ENCODE assay signal across 9 mouse cellular contexts in genomic region chr11:85894731-85895545, GRCm38 (mm10). TPM values are rescaled to one million over a fixed set of nuclear protein-coding genes. Genes with fewer than 3 reads are reported as not detected.
DNase-seq lines count a peak whose midpoint lies in the region; ATAC-seq and TF ChIP-seq lines count a peak whose summit lies in the region.
"Had no signal": no experiment of that assay in that cellular context is flagged by ENCODE, and none has a peak within 500 bp of the region (broad histone marks: within the 10 kb centered on the region; RNA-seq: fewer than 3 reads in every experiment).

No protein-coding gene starts in this region.

- H3K4me3 ChIP-seq in embryonic facial prominence, embryonic 10.5 days: peak overlapping the region; percentile 50
- H3K4me3 ChIP-seq in hindbrain, embryonic 11.5 days (ENCODE audit: low read depth, low read length): peak overlapping the region; percentile 25
- peak overlapping the region; percentile 25 for H3K4me3 ChIP-seq in lung, embryonic 15.5 days
- peak overlapping the region; percentile 33 for H3K4me3 ChIP-seq in stomach, embryonic 15.5 days (replicated peaks)
- H3K4me3 ChIP-seq in left cerebral cortex, adult 2 months: no peak overlapping the region

- DNase-seq in gastrocnemius, postnatal 10 days: peak; percentile 64
- no peak for DNase-seq in gastrocnemius, adult 8-10 months (ENCODE audit: low spot score in 2 of 2)
- DNase-seq in embryonic facial prominence, embryonic 10.5 days (ENCODE audit: low spot score): peak; percentile 58
- DNase-seq in hindbrain, embryonic 11.5 days (ENCODE audit: low spot score): peak; percentile 67
- DNase-seq in left cerebral cortex, adult 2 months (ENCODE audit: extremely low spot score in 1 of 2, low spot score in 2 of 2): no peak
- no peak for DNase-seq in left cerebral cortex, postnatal 4 days

- peak overlapping the region; percentile 42; the same call in 1 of the 2 replicates for H3K9ac ChIP-seq in hindbrain, embryonic 11.5 days (ENCODE audit: low read depth, low read length)
- H3K9ac ChIP-seq in lung, embryonic 15.5 days: peak overlapping the region; percentile 37
- H3K9ac ChIP-seq in stomach, embryonic 15.5 days: no peak overlapping the region

- H3K4me2 ChIP-seq in hindbrain, embryonic 11.5 days (replicated peaks; ENCODE audit: low read depth, low read length): peak overlapping the region; percentile 41
- H3K4me2 ChIP-seq in lung, embryonic 15.5 days: peak overlapping the region; percentile 67
- H3K4me2 ChIP-seq in stomach, embryonic 15.5 days: peak overlapping the region; percentile 75

- TF ChIP-seq CTCF in left cerebral cortex, adult 2 months (IDR thresholded peaks at IDR 0.05): no peak

- no peak for ATAC-seq in hindbrain, embryonic 11.5 days (ENCODE audit: low FRiP score)
- ATAC-seq in lung, embryonic 15.5 days (ENCODE audit: borderline replicate concordance, extremely low read depth, low FRiP score, low TSS enrichment): peak; percentile 47
- ATAC-seq in stomach, embryonic 15.5 days (ENCODE audit: insufficient read depth, low FRiP score, low read depth): peak; percentile 37; the same call in 1 of the 2 replicates

- H3K9me3 ChIP-seq in embryonic facial prominence, embryonic 10.5 days: no peaks in the 10 kb centered on the region
- H3K9me3 ChIP-seq in hindbrain, embryonic 11.5 days (ENCODE audit: control insufficient read depth, low read length): no peaks in the 10 kb centered on the region
- no peaks in the 10 kb centered on the region for H3K9me3 ChIP-seq in lung, embryonic 15.5 days
- no peaks in the 10 kb centered on the region for H3K9me3 ChIP-seq in stomach, embryonic 15.5 days

- H3K36me3 ChIP-seq in embryonic facial prominence, embryonic 10.5 days (replicated peaks): no peaks in the 10 kb centered on the region
- no peaks in the 10 kb centered on the region for H3K36me3 ChIP-seq in hindbrain, embryonic 11.5 days (ENCODE audit: control insufficient read depth, insufficient read depth, low read length)
- H3K36me3 ChIP-seq in lung, embryonic 15.5 days: peaks cover 16% of the 10 kb centered on the region
- no peaks in the 10 kb centered on the region for H3K36me3 ChIP-seq in stomach, embryonic 15.5 days

- H3K27ac ChIP-seq in embryonic facial prominence, embryonic 10.5 days (replicated peaks): no peak overlapping the region; the same call in 1 of the 2 replicates
- no peak overlapping the region for H3K27ac ChIP-seq in hindbrain, embryonic 11.5 days (ENCODE audit: low read depth, low read length)
- H3K27ac ChIP-seq in lung, embryonic 15.5 days: peak overlapping the region; percentile 89
- no peak overlapping the region for H3K27ac ChIP-seq in stomach, embryonic 15.5 days
- H3K27ac ChIP-seq in left cerebral cortex, adult 2 months: no peak overlapping the region

- WGBS in embryonic facial prominence, embryonic 10.5 days: under 1% methylated on average over 43 of the region's 43 CpGs
- WGBS in hindbrain, embryonic 11.5 days: 2% methylated on average over 43 of the region's 43 CpGs
- 2% methylated on average over 43 of the region's 43 CpGs for WGBS in lung, embryonic 15.5 days
- 2% methylated on average over 43 of the region's 43 CpGs for WGBS in stomach, embryonic 15.5 days

- H3K4me1 ChIP-seq in embryonic facial prominence, embryonic 10.5 days: peaks cover 54% of the 10 kb centered on the region
- peaks cover 10% of the 10 kb centered on the region for H3K4me1 ChIP-seq in hindbrain, embryonic 11.5 days (replicated peaks; ENCODE audit: control insufficient read depth, insufficient read depth, low read length)
- peaks cover 26% of the 10 kb centered on the region for H3K4me1 ChIP-seq in lung, embryonic 15.5 days
- H3K4me1 ChIP-seq in stomach, embryonic 15.5 days: peaks cover 17% of the 10 kb centered on the region

- H3K27me3 ChIP-seq in embryonic facial prominence, embryonic 10.5 days (replicated peaks; ENCODE audit: low read depth, poor library complexity, severe bottlenecking): peaks cover 99% of the 10 kb centered on the region
- H3K27me3 ChIP-seq in hindbrain, embryonic 11.5 days (ENCODE audit: control insufficient read depth, insufficient read depth, low read length): peaks cover 85% of the 10 kb centered on the region
- peaks cover 65% of the 10 kb centered on the region for H3K27me3 ChIP-seq in lung, embryonic 15.5 days
- H3K27me3 ChIP-seq in stomach, embryonic 15.5 days (replicated peaks): peaks cover 92% of the 10 kb centered on the region

- intact Hi-C loops in left cerebral cortex, adult 2 months (cut with DNase I): no loop called here
- intact Hi-C loops in left cerebral cortex, postnatal 4 days (cut with DNase I): no loop called here

RNA-seq across cellular contexts. Expression of gene Tbx4, which starts 8.7 kb away (rescaled TPM):
- 1 to 10 TPM; 3.0 to 4.4 TPM for total RNA-seq in gastrocnemius, postnatal 10 days (2021)
- 1 to 10 TPM in 2 of 4 experiments, under 1 TPM in 2; 0.89 to 1.3 (median 0.95) TPM for total RNA-seq in gastrocnemius, adult 8-10 months (2022)
- polyA plus RNA-seq in embryonic facial prominence, embryonic 10.5 days (2016; fragmentation: Nextera tagmentation; extraction: Ambion mirVana): 1.0 and 1.4 TPM in 2 replicates
- 0.08 and 0.13 TPM in 2 replicates for polyA plus RNA-seq in hindbrain, embryonic 11.5 days (2014; fragmentation: Nextera tagmentation; extraction: Ambion mirVana)
- 78.8 and 81.3 TPM in 2 replicates for polyA plus RNA-seq in lung, embryonic 15.5 days (2015; fragmentation: Nextera tagmentation; extraction: Ambion mirVana)
- polyA plus RNA-seq in stomach, embryonic 15.5 days (2015; fragmentation: Nextera tagmentation; extraction: Ambion mirVana): 0.28 and 0.30 TPM in 2 replicates
- under 1 TPM in 1 of 2 experiments, not detected in 1; 0.19 TPM for total RNA-seq in left cerebral cortex, adult 2 months (2021)
- under 1 TPM; 0.12 to 0.38 TPM for total RNA-seq in left cerebral cortex, postnatal 4 days (2021)

RNA-seq across cellular contexts. Expression of gene Gm11444, which starts 44.8 kb away (rescaled TPM):
- not detected for total RNA-seq in gastrocnemius, postnatal 10 days (2021)
- not detected for total RNA-seq in gastrocnemius, adult 8-10 months (2022)
- not detected in 2 replicates for polyA plus RNA-seq in embryonic facial prominence, embryonic 10.5 days (2016; fragmentation: Nextera tagmentation; extraction: Ambion mirVana)
- not detected in 2 replicates for polyA plus RNA-seq in hindbrain, embryonic 11.5 days (2014; fragmentation: Nextera tagmentation; extraction: Ambion mirVana)
- 0.62 TPM in 1 of 2 replicates, not detected in the other for polyA plus RNA-seq in lung, embryonic 15.5 days (2015; fragmentation: Nextera tagmentation; extraction: Ambion mirVana)
- polyA plus RNA-seq in stomach, embryonic 15.5 days (2015; fragmentation: Nextera tagmentation; extraction: Ambion mirVana): not detected in 2 replicates
- not detected for total RNA-seq in left cerebral cortex, adult 2 months (2021)
- not detected for total RNA-seq in left cerebral cortex, postnatal 4 days (2021)
- polyA plus RNA-seq: cortical plate, adult 2 months had no signal

Comparison
In these comparisons a context has a peak if more than half of its experiments do, and no peak if none do; other contexts are left out.
1. DNase-seq: peak in gastrocnemius, postnatal 10 days (single experiment), embryonic facial prominence, embryonic 10.5 days (single experiment) and hindbrain, embryonic 11.5 days (single experiment); none in gastrocnemius, adult 8-10 months (0 of 2), left cerebral cortex, adult 2 months (0 of 2) and left cerebral cortex, postnatal 4 days (single experiment).
2. Peak in every context shown above with its lines, with median percentiles within 50 percentile points of each other: H3K4me2 ChIP-seq.